Mouse (Mus musculus) stomach, embryonic 14.5 days (tissue): ENCODE data around the gene Qpctl. TPM values are rescaled to one million over a fixed set of nuclear protein-coding genes. Genes with fewer than 3 reads are reported as not detected.

Source experiments
- ATAC-seq: fragments of 200-750 bp; cut with Nextera tagmentation; 2 replicates; pipeline ENCODE4 v1.8.0; 2017; ENCODE audit warnings: low read depth, moderate TSS enrichment; ENCODE audit not compliant: insufficient number of reproducible peaks, insufficient read depth, low FRiP score
- H3K27ac ChIP-seq: fragments of 300-500 bp; sonication (generic); 2 replicates; pipeline ENCODE4 v1.5.1; 2014; ENCODE audit warnings: mild to moderate bottlenecking, low read length, moderate library complexity, mixed read lengths
- H3K27me3 ChIP-seq: fragments of 300-500 bp; sonication (generic); 2 replicates; pipeline ENCODE4 v1.6.1; 2014; ENCODE audit warnings: low read length, control low read depth, mixed read lengths; ENCODE audit not compliant: control insufficient read depth, insufficient read depth
- H3K36me3 ChIP-seq: fragments of 300-500 bp; sonication (generic); 2 replicates; pipeline ENCODE4 v1.6.1; 2014; ENCODE audit warnings: mild to moderate bottlenecking, control low read depth, low read length, moderate library complexity, mixed read lengths; ENCODE audit not compliant: control insufficient read depth, insufficient read depth
- H3K4me1 ChIP-seq: fragments of 300-500 bp; sonication (generic); 2 replicates; pipeline ENCODE4 v1.6.1; 2014; ENCODE audit warnings: low read length, control low read depth, mixed read lengths; ENCODE audit not compliant: control insufficient read depth, insufficient read depth
- H3K4me2 ChIP-seq: fragments of 300-500 bp; sonication (generic); replicated peaks from 2 replicates; pipeline ENCODE4 v1.6.1; 2014; ENCODE audit warnings: low read depth, low read length, control low read depth
- H3K4me3 ChIP-seq: fragments of 300-500 bp; sonication (generic); 2 replicates; pipeline ENCODE4 v1.5.1; 2014; ENCODE audit warnings: low read depth, low read length, control low read depth
- H3K9ac ChIP-seq: fragments of 300-500 bp; sonication (generic); replicated peaks from 2 replicates; pipeline ENCODE4 v1.6.1; 2014; ENCODE audit warnings: low read depth, mild to moderate bottlenecking, control low read depth, low read length, moderate library complexity, mixed read lengths
- H3K9me3 ChIP-seq: fragments of 300-500 bp; sonication (generic); 2 replicates; pipeline ENCODE4 v1.6.1; 2016; ENCODE audit warnings: low read depth, low read length, control low read depth; ENCODE audit not compliant: control insufficient read depth
- WGBS: fragments of 180-500 bp; shearing (Covaris S2); extraction: QIAGEN DNeasy Blood & Tissue Kit; methylation state at CpG from one replicate; pipeline ENCODE4 v1.1.7; 2014; 5-methylcytosine and 5-hydroxymethylcytosine counted together
- polyA plus RNA-seq: library from polyadenylated mRNA; unstranded; fragments of >200 nt; fragmentation: Nextera tagmentation; extraction: Ambion mirVana; gene quantifications from 2 replicates; pipeline ENCODE4 v1.2.1, GENCODE M21; 2014

Gene Qpctl
- polyA plus RNA-seq, result 10.9 and 11.3 TPM in 2 replicates

GRCm38 (mm10) chr7:19148875-19149541, at the start of gene Qpctl:
TSS of gene Qpctl (minus strand) at chr7:19149291.
- H3K36me3 ChIP-seq, result peaks cover 25% of the 10 kb centered on the region
- peak within 1 kb of the TSS; percentile 66 for H3K27ac ChIP-seq
- no peaks in the 10 kb centered on the region for H3K27me3 ChIP-seq
- peaks cover 13% of the 10 kb centered on the region; the same call in 1 of the 2 replicates for H3K4me1 ChIP-seq
- peak; percentile 97 for ATAC-seq
- peak within 1 kb of the TSS; percentile 80 for H3K4me3 ChIP-seq
- H3K4me2 ChIP-seq, result peak within 1 kb of the TSS; percentile 90
- WGBS, result under 1% methylated on average over 43 of the region's 43 CpGs
- peak within 1 kb of the TSS; percentile 71 for H3K9ac ChIP-seq
- H3K9me3 ChIP-seq, result no peaks in the 10 kb centered on the region

GRCm38 (mm10) chr7:19197985-19198384, 48.9 kb upstream of the Qpctl start:
- H3K27ac ChIP-seq, result no peak overlapping the region
- H3K27me3 ChIP-seq, result no peaks in the 10 kb centered on the region
- peaks cover 10% of the 10 kb centered on the region; the same call in 1 of the 2 replicates for H3K36me3 ChIP-seq
- ATAC-seq, result no peak
- 31% methylated on average over 2 of the region's 2 CpGs for WGBS
- H3K4me3 ChIP-seq, result no peak overlapping the region
- no peaks in the 10 kb centered on the region for H3K9me3 ChIP-seq
- no peaks in the 10 kb centered on the region for H3K4me1 ChIP-seq
- H3K4me2 ChIP-seq, result no peak overlapping the region
- H3K9ac ChIP-seq, result no peak overlapping the region

GRCm38 (mm10) chr7:19196676-19197075, 47.6 kb upstream of the Qpctl start:
- Histone ChIP-seq H3K4me2 (no peak overlapping the region), H3K27me3 (no peaks in the 10 kb centered on the region), H3K36me3 (peaks cover 13% of the 10 kb centered on the region; the same call in 1 of the 2 replicates), H3K27ac (no peak overlapping the region), H3K4me1 (no peaks in the 10 kb centered on the region), H3K9me3 (no peaks in the 10 kb centered on the region), H3K9ac (no peak overlapping the region), H3K4me3 (no peak overlapping the region)
- WGBS, result 56% methylated on average over 6 of the region's 6 CpGs
- ATAC-seq, result no peak

GRCm38 (mm10) chr7:19194676-19195075, 45.6 kb upstream of the Qpctl start:
- Histone ChIP-seq H3K4me1 (no peaks in the 10 kb centered on the region), H3K9ac (no peak overlapping the region), H3K36me3 (peaks cover 8% of the 10 kb centered on the region; the same call in 1 of the 2 replicates), H3K27me3 (no peaks in the 10 kb centered on the region), H3K27ac (no peak overlapping the region), H3K9me3 (no peaks in the 10 kb centered on the region), H3K4me3 (no peak overlapping the region), H3K4me2 (no peak overlapping the region)
- 95% methylated on average over 4 of the region's 4 CpGs for WGBS
- no peak for ATAC-seq

GRCm38 (mm10) chr7:19184758-19185157, 35.7 kb upstream of the Qpctl start:
- peaks cover 11% of the 10 kb centered on the region; the same call in 1 of the 2 replicates for H3K4me1 ChIP-seq
- no peaks in the 10 kb centered on the region for H3K9me3 ChIP-seq
- no peak overlapping the region for H3K4me2 ChIP-seq
- peaks cover 5% of the 10 kb centered on the region; the same call in 1 of the 2 replicates for H3K36me3 ChIP-seq
- no peak overlapping the region for H3K27ac ChIP-seq
- no peak overlapping the region for H3K4me3 ChIP-seq
- 79% methylated on average over 6 of the region's 6 CpGs for WGBS
- no peak overlapping the region for H3K9ac ChIP-seq
- peaks cover 6% of the 10 kb centered on the region for H3K27me3 ChIP-seq
- ATAC-seq, result no peak

GRCm38 (mm10) chr7:19184250-19184649, 35.2 kb upstream of the Qpctl start:
- no peak overlapping the region for H3K27ac ChIP-seq

GRCm38 (mm10) chr7:19180862-19181429, 31.9 kb upstream of the Qpctl start:
- Histone ChIP-seq H3K9ac (peak overlapping the region; percentile 46), H3K4me1 (peaks cover 16% of the 10 kb centered on the region; the same call in 1 of the 2 replicates), H3K36me3 (no peaks in the 10 kb centered on the region), H3K27ac (no peak overlapping the region), H3K4me2 (peak overlapping the region; percentile 77), H3K4me3 (peak overlapping the region; percentile 53), H3K9me3 (0 out of 2 replicates have a peak, but pooled peaks cover 4% of the 10 kb centered on the region), H3K27me3 (peaks cover 37% of the 10 kb centered on the region)
- 1% methylated on average over 27 of the region's 27 CpGs for WGBS
- ATAC-seq, result peak; percentile 64

More at GRCm38 (mm10) chr7:19184250-19184649, 35.2 kb upstream of the Qpctl start:
- 83% methylated on average over 2 of the region's 2 CpGs for WGBS
- H3K27me3 ChIP-seq, result peaks cover 11% of the 10 kb centered on the region
- no peaks in the 10 kb centered on the region for H3K9me3 ChIP-seq
- H3K36me3 ChIP-seq, result peaks cover 5% of the 10 kb centered on the region; the same call in 1 of the 2 replicates
- H3K9ac ChIP-seq, result no peak overlapping the region
- H3K4me3 ChIP-seq, result no peak overlapping the region
- H3K4me2 ChIP-seq, result no peak overlapping the region
- peaks cover 15% of the 10 kb centered on the region; the same call in 1 of the 2 replicates for H3K4me1 ChIP-seq
- no peak for ATAC-seq

- H3K4me1 ChIP-seq, result peaks cover 18% of the 10 kb centered on the region; the same call in 1 of the 2 replicates
- no peak overlapping the region for H3K4me3 ChIP-seq
- peaks cover 37% of the 10 kb centered on the region for H3K27me3 ChIP-seq
- H3K9me3 ChIP-seq, result 0 out of 2 replicates have a peak, but pooled peaks cover 4% of the 10 kb centered on the region
- H3K9ac ChIP-seq, result no peak overlapping the region
- no peak overlapping the region for H3K4me2 ChIP-seq
- no peak overlapping the region for H3K27ac ChIP-seq
- no peaks in the 10 kb centered on the region for H3K36me3 ChIP-seq
- ATAC-seq, result no peak
- 40% methylated on average over 6 of the region's 6 CpGs for WGBS
Measured at GRCm38 (mm10) chr7:19179936-19180335, 30.8 kb upstream of the Qpctl start.
